Mouse (Mus musculus) liver, embryonic 12.5 days (tissue): ENCODE results near the gene Barx1. TPM values are rescaled to one million over a fixed set of nuclear protein-coding genes. Genes with fewer than 3 reads are reported as not detected.

Experiments used
- ATAC-seq: fragments of 200-750 bp; cut with Nextera tagmentation; 2 replicates; pipeline ENCODE4 v1.8.0; 2017; ENCODE audit warnings: moderate number of reproducible peaks, mild to moderate bottlenecking, moderate library complexity
- H3K27ac ChIP-seq: fragments of 300-500 bp; sonication (generic); 2 replicates; pipeline ENCODE4 v1.5.1; 2016; ENCODE audit warnings: mild to moderate bottlenecking
- H3K27me3 ChIP-seq: fragments of 300-500 bp; sonication (generic); replicated peaks from 2 replicates; pipeline ENCODE4 v1.6.1; 2016; ENCODE audit warnings: mild to moderate bottlenecking, moderate library complexity
- H3K36me3 ChIP-seq: fragments of 300-500 bp; sonication (generic); 2 replicates; pipeline ENCODE4 v1.6.1; 2016; ENCODE audit warnings: mild to moderate bottlenecking, moderate library complexity
- H3K4me1 ChIP-seq: fragments of 300-500 bp; sonication (generic); 2 replicates; pipeline ENCODE4 v1.6.1; 2016
- H3K4me2 ChIP-seq: fragments of 300-500 bp; sonication (generic); 2 replicates; pipeline ENCODE4 v1.6.1; 2016; ENCODE audit warnings: mild to moderate bottlenecking, moderate library complexity
- H3K4me3 ChIP-seq: fragments of 300-500 bp; sonication (generic); 2 replicates; pipeline ENCODE4 v1.5.1; 2016; ENCODE audit warnings: mild to moderate bottlenecking, moderate library complexity
- H3K9ac ChIP-seq: fragments of 300-500 bp; sonication (generic); 2 replicates; pipeline ENCODE4 v1.6.1; 2016; ENCODE audit warnings: mild to moderate bottlenecking, moderate library complexity
- H3K9me3 ChIP-seq: fragments of 300-500 bp; sonication (generic); replicated peaks from 2 replicates; pipeline ENCODE4 v1.6.1; 2016; ENCODE audit warnings: mild to moderate bottlenecking, moderate library complexity
- WGBS: fragments of 180-500 bp; shearing (Covaris S2); methylation state at CpG from one replicate; pipeline ENCODE4 v1.1.7; 2016; ENCODE audit not compliant: insufficient replicate concordance; 5-methylcytosine and 5-hydroxymethylcytosine counted together
- polyA plus RNA-seq: library from polyadenylated mRNA; unstranded; fragments of >200 nt; fragmentation: Nextera tagmentation; extraction: Ambion mirVana; gene quantifications from 2 replicates; pipeline ENCODE4 v1.2.1, GENCODE M21; 2016

Barx1 gene
- polyA plus RNA-seq = 7.2 and 7.8 TPM in 2 replicates

DNA sequence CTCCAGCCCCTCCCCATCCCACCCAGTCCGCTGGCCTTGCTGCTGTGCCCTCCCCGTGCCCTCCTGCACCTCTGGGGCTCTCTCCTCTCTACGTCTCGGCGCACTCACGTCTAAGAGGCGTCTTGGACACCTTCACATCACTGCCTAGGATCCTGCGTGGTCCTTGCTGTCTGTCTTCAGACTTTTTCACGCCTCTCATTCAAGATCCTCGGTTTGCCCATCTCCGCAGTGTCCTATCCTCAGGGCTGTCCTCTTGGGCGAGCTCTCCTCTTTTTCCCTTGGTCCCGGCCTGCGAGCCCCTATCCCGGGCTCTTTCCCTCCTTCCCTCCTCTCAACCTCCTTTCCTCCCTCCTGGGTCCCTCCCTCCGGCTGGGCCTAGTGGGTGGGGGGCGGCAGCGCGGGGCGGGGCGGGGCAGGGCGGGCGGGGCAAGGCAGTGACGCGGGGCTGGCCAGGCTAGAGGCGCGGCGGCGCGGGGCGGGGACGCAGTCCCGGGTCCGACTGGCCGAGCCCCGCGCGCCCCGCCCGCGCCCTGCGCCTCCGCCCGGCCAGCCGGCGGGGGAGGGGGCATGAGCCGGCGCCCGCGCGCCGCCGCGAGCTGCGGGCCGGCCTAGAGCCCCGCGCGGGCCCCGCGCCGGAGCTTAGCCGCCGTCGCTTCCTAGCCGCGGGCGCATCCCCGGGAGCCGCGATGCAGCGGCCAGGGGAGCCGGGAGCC is at the start of gene Barx1:
Gene Barx1 (plus strand): TSS at position 568 of the 713 bp plus-strand sequence.
- WGBS = 2% methylated on average over 61 of the region's 73 CpGs

DNA sequence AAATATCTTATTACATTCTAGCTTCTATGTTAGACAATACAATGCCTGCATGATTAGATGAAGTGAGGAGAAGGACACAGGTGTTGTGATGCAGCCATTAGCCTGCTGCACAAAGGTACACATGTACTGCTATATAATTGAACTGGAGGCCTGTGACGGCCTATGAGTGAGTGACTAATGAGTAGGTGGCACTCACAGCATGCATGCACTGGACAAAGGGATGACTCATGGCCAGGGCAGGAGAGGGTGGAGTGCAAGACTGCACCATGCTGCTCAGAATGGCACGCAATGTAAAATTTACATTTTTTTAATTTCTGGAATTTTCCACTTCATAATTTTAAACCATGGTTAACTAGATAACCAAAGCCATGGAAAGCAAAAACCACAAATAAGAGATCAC is 48.3 kb upstream of the Barx1 start:
- H3K27ac ChIP-seq = no peak overlapping the region
- H3K9me3 ChIP-seq = peaks cover 12% of the 10 kb centered on the region; the same call in 1 of the 2 replicates
- no peak overlapping the region for H3K4me3 ChIP-seq
- H3K9ac ChIP-seq = no peak overlapping the region
- ATAC-seq = no peak
- no peaks in the 10 kb centered on the region for H3K36me3 ChIP-seq
- H3K4me2 ChIP-seq = no peak overlapping the region
- no peaks in the 10 kb centered on the region for H3K4me1 ChIP-seq
- no peaks in the 10 kb centered on the region for H3K27me3 ChIP-seq
- WGBS = 66% methylated on average over 2 of the region's 2 CpGs

More for the DNA sequence above, at the start of gene Barx1:
- ATAC-seq = no peak; the same call in 1 of the 2 replicates
- Histone ChIP-seq H3K4me1 (no peaks in the 10 kb centered on the region; the same call in 1 of the 2 replicates), H3K9ac (no peak within 1 kb of the TSS), H3K27ac (no peak within 1 kb of the TSS), H3K9me3 (no peaks in the 10 kb centered on the region), H3K36me3 (no peaks in the 10 kb centered on the region), H3K27me3 (peaks cover 100% of the 10 kb centered on the region), H3K4me3 (peak within 1 kb of the TSS; percentile 38), H3K4me2 (peak within 1 kb of the TSS; percentile 55)

DNA sequence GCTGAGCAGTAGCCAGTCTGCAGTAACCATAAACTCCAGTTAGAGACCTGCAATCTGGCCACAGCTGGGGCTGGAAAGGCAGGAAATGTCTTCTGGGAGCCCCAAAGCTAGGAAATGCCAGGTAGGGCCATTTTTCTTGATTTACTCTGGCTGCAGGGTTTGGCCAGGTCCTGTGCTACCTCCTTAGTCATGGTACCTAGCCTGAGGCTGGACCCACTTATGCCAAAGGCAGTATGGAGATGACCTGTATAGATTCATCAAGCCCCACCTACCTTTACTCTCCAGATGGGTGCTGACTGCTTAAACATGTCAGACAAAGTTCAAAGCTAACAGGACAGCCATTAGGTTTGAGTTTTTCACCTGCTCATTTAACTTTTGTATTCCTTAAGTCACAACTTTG is 45.0 kb upstream of the Barx1 start:
- no peak for ATAC-seq
- peaks cover 8% of the 10 kb centered on the region; the same call in 1 of the 2 replicates for H3K27me3 ChIP-seq
- no peak overlapping the region for H3K4me2 ChIP-seq
- H3K36me3 ChIP-seq = no peaks in the 10 kb centered on the region
- H3K9ac ChIP-seq = no peak overlapping the region
- H3K27ac ChIP-seq = no peak overlapping the region
- peaks cover 12% of the 10 kb centered on the region; the same call in 1 of the 2 replicates for H3K9me3 ChIP-seq
- H3K4me1 ChIP-seq = no peaks in the 10 kb centered on the region
- no peak overlapping the region for H3K4me3 ChIP-seq

DNA sequence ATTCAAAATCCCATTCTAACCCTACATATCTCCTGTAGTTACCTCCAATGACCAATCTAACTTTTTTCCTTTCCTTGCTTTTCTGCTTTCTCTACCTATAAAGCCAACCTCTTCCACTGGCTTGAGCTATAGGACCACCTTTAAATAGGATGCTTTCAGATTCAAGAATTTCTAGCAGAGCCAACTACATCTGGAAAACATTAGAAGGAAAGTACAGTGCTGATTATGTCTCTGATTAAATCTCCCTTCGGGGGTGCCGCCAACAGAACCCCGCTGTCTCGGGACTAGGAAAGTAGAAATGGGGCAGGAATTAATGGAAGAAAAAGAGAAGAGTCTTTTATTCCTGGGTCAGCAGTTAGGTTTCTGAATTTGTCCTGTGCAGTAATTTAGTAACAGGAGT is 43.9 kb upstream of the Barx1 start:
- Histone ChIP-seq H3K9me3 (peaks cover 12% of the 10 kb centered on the region; the same call in 1 of the 2 replicates), H3K4me2 (no peak overlapping the region), H3K4me3 (no peak overlapping the region), H3K27me3 (peaks cover 10% of the 10 kb centered on the region), H3K4me1 (no peaks in the 10 kb centered on the region), H3K36me3 (no peaks in the 10 kb centered on the region), H3K9ac (no peak overlapping the region), H3K27ac (no peak overlapping the region)
- 83% methylated on average over 4 of the region's 4 CpGs for WGBS
- no peak for ATAC-seq

DNA sequence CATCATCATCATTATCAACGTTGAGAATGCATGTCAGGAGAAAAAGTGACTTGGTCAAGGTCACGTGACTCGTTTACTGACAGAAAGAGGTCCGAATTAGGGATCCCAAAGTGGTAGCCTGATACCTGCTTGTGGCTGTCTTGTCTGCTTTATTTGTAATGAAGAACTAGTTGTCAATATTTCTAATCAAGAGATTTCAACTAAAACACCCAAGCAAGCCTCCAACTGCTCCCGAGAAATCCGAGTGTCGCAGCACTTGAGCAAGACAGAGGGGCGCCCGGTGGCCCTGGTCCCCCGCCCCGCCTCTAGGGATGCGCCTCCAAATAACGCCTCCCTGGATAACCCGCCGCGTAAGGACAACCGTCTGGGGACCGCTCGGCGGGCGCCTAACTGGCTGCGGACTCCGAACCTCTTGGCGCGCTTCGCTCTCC is 37.8 kb upstream of the Barx1 start:
- Histone ChIP-seq H3K4me3 (peak overlapping the region; percentile 53), H3K27ac (no peak overlapping the region), H3K4me2 (peak overlapping the region; percentile 72), H3K36me3 (no peaks in the 10 kb centered on the region), H3K9ac (peak overlapping the region; percentile 36), H3K27me3 (peaks cover 42% of the 10 kb centered on the region), H3K4me1 (peaks cover 5% of the 10 kb centered on the region; the same call in 1 of the 2 replicates), H3K9me3 (no peaks in the 10 kb centered on the region)
- 4% methylated on average over 26 of the region's 26 CpGs for WGBS
- ATAC-seq = peak; percentile 58; the same call in 1 of the 2 replicates

DNA sequence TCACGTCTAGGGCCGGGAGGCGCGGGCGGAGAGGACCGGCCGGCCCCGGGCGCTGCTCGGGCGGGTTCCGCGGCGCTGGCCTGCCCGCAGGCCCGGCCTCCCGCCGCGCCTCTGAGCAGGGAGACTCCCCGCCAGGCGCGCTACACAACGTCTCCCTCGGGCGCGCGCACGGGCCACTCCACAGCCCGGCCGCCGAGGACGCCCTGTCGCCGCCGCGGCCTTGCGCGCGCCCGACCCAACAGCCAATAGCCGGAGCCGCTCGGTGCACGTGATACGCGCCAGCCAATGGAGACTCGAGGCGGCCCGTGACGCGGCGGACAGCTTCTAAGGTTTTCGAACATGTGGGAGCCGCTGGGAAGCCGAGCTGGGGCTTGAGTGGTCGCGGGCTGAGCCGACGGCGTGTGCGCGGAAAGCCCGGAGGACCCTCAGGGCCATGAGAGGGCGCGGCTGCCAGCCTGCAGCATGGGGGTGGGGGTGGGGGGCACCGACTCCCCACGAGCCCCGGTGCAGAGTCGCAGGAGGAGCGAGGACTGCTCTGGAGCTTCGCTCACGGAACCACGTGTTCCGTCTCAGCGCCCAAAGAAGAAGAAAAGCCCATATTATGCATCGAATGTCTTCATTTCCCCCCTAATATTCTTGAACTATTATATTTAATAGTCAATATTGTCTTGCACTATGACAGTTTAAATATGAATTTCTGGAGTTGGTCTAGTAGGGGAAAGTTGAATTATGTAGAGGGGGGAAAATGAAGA is 37.2 kb upstream of the Barx1 start, which contains the start of gene Ptpdc1:
Gene Ptpdc1 (minus strand): TSS at position 232 of the 752 bp plus-strand sequence.
- WGBS = 4% methylated on average over 71 of the region's 76 CpGs
- H3K9ac ChIP-seq = peak within 1 kb of the TSS; percentile 36
- H3K27ac ChIP-seq = no peak within 1 kb of the TSS
- peaks cover 5% of the 10 kb centered on the region; the same call in 1 of the 2 replicates for H3K4me1 ChIP-seq
- no peaks in the 10 kb centered on the region for H3K9me3 ChIP-seq
- peaks cover 42% of the 10 kb centered on the region for H3K27me3 ChIP-seq
- ATAC-seq = peak; percentile 96
- H3K4me3 ChIP-seq = peak within 1 kb of the TSS; percentile 53
- peak within 1 kb of the TSS; percentile 72 for H3K4me2 ChIP-seq
- H3K36me3 ChIP-seq = no peaks in the 10 kb centered on the region

DNA sequence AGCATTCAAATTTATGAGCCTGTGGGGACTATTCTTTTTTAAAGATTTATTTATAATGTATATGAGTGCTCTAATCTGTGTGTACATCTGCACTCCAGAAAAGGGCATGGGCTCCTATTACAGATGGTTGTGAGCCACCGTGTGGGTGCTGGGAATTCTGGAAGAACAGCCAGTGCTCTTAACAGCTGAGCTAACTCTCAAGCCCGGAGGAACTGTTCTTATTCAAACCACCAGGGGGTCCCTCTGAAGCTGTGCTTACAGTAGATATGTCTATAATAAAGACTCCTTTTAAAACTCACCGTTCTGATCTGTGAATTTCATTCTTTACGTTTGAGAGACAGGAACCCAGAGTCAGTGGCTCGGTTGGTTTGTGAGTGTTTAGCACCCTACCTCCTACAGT is 31.1 kb upstream of the Barx1 start:
- no peak for ATAC-seq
- H3K9ac ChIP-seq = no peak overlapping the region
- H3K4me1 ChIP-seq = no peaks in the 10 kb centered on the region
- H3K4me2 ChIP-seq = no peak overlapping the region
- H3K27ac ChIP-seq = no peak overlapping the region
- peaks cover 4% of the 10 kb centered on the region; the same call in 1 of the 2 replicates for H3K27me3 ChIP-seq
- no peaks in the 10 kb centered on the region for H3K36me3 ChIP-seq
- 62% methylated on average over 5 of the region's 5 CpGs for WGBS
- H3K4me3 ChIP-seq = no peak overlapping the region
- H3K9me3 ChIP-seq = no peaks in the 10 kb centered on the region

DNA sequence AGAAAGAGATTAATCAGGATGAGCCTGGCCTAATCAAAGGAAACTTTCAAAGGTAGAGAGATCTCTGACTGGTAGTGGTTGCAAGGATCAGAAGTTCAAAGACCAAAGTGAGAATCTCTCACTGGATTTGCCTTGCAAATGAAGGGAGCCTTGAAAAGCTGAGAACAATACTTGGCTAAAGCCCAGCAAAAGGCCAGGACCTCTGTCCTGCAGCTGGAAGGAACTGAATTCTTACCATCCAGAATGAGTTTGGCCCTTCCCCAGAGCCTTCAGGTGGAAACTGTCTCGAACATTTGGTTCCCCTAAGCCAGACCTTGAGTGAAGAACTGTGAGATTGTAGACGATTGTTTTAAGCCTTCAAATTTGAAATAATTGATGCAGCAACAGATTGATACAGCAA is 25.1 kb upstream of the Barx1 start:
- Histone ChIP-seq H3K9me3 (no peaks in the 10 kb centered on the region), H3K27ac (no peak overlapping the region), H3K36me3 (no peaks in the 10 kb centered on the region), H3K4me1 (no peaks in the 10 kb centered on the region), H3K4me3 (no peak overlapping the region), H3K9ac (no peak overlapping the region), H3K4me2 (no peak overlapping the region), H3K27me3 (no peaks in the 10 kb centered on the region; the same call in 1 of the 2 replicates)
- 39% methylated on average over 2 of the region's 2 CpGs for WGBS
- no peak for ATAC-seq

DNA sequence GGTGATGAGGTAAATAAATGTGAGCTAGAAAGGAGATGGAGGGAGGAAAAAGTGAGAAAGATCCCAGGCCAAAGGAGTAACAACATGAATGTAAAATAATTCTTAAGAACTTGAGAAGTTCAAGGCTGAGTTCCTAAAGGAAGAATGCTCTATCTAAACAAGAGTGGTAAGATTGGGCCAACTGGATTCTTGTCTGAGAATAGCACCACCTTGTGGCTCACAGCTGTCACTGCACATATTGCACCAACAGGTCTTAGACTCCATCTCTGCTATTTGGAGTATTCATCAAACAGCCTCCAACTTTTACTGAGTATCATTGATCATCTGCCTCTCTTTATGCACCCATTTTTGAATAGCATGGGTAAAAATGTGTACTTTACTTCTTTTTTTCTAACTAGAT is 23.2 kb upstream of the Barx1 start:
- Histone ChIP-seq H3K27me3 (peaks cover 11% of the 10 kb centered on the region), H3K9ac (no peak overlapping the region), H3K27ac (no peak overlapping the region), H3K4me3 (no peak overlapping the region), H3K4me2 (no peak overlapping the region), H3K4me1 (no peaks in the 10 kb centered on the region), H3K36me3 (no peaks in the 10 kb centered on the region), H3K9me3 (no peaks in the 10 kb centered on the region)
- no peak for ATAC-seq

DNA sequence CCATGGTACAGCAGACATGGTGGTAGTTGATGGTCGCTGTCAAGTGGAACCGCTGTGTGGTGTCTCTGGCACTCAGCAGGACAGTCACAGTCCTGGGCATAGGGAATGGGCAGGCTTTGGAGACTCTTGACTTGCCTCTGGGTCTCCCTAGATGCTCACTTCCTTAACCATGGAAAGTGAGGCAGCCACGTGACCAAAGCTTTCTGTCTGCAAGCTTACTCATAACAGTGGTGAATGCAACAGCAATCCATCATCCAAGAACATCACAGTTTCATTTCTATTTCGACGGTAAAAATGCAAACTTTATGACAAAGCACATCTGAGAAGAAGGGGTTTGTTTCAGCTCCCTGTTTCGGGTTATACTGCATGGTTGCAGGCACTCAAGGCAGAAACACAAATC is 19.7 kb upstream of the Barx1 start:
- WGBS = 66% methylated on average over 6 of the region's 6 CpGs
- Histone ChIP-seq H3K9me3 (no peaks in the 10 kb centered on the region), H3K4me2 (no peak overlapping the region), H3K27ac (no peak overlapping the region), H3K9ac (no peak overlapping the region), H3K4me1 (no peaks in the 10 kb centered on the region), H3K4me3 (no peak overlapping the region), H3K27me3 (peaks cover 11% of the 10 kb centered on the region), H3K36me3 (no peaks in the 10 kb centered on the region)
- no peak for ATAC-seq

DNA sequence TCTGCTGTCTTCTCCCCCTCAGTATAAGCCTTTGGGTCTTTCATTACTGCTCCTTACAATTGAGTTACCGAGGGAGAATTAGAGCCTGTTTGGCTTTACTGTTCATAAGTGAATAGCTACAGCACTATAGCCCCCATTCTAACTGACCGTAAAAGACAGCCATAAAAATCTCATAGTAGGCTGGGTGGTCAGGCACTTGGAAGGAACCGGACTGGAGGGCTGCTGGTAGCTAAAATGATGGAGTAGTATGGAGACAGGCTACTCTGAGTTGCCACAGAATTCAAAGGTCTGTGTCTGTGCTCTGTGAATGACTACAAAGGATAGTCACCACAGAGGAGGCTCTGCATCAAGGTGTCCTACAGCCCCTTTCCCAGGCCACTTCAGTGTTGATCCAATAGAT is 18.8 kb upstream of the Barx1 start:
- Histone ChIP-seq H3K4me2 (no peak overlapping the region), H3K36me3 (no peaks in the 10 kb centered on the region), H3K4me3 (no peak overlapping the region), H3K4me1 (no peaks in the 10 kb centered on the region), H3K27ac (no peak overlapping the region), H3K9me3 (no peaks in the 10 kb centered on the region), H3K9ac (no peak overlapping the region), H3K27me3 (peaks cover 11% of the 10 kb centered on the region)
- no peak for ATAC-seq
- WGBS = 68% methylated on average over 3 of the region's 3 CpGs

DNA sequence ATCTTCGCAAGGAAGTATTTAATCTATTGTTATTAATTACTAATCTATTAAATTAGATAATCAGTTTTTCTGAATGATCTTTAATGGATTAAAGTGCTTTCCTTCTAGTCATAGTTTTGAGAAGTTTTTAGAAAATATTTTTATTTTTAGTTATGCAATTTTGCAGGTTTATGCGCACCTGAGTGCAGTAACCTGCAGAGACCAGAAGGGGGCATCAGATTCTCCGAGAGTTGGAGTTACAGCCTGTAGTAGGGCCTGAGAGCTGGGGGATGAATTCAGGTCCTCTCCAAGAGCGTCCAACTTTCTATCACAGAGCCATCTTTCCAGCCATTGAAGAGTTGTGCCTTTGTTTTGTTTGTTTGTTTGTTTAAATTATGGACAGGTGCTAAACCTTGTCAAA is 16.1 kb upstream of the Barx1 start:
- no peak overlapping the region for H3K4me3 ChIP-seq

More for the DNA sequence above, 16.1 kb upstream of the Barx1 start:
- Histone ChIP-seq H3K9me3 (no peaks in the 10 kb centered on the region), H3K27me3 (peaks cover 12% of the 10 kb centered on the region), H3K4me1 (peaks cover 11% of the 10 kb centered on the region), H3K36me3 (no peaks in the 10 kb centered on the region), H3K4me2 (no peak overlapping the region), H3K27ac (no peak overlapping the region), H3K9ac (no peak overlapping the region)
- 73% methylated on average over 4 of the region's 4 CpGs for WGBS
- ATAC-seq = no peak
